Mouse (Mus musculus) liver, embryonic 14.5 days (tissue): ENCODE results near the gene Dock6. TPM values are rescaled to one million over a fixed set of nuclear protein-coding genes. Genes with fewer than 3 reads are reported as not detected.

Source experiments
- ATAC-seq: fragments of 200-750 bp; cut with Nextera tagmentation; 2 replicates; pipeline ENCODE4 v1.8.0; 2017; ENCODE audit warnings: moderate number of reproducible peaks, mild to moderate bottlenecking, moderate library complexity; ENCODE audit not compliant: insufficient read depth
- DNase-seq, 3 experiments: peaks; one replicate each; pipeline ENCODE4 v3.0.0-alpha.2; 2012 to 2013; ENCODE audit warnings: low read depth in 3 of 3, low spot score in 3 of 3
- H3K27ac ChIP-seq: fragments of 300-500 bp; sonication (generic); 2 replicates; pipeline ENCODE4 v1.5.1; 2014; ENCODE audit warnings: moderate library complexity, mild to moderate bottlenecking, control low read depth, inconsistent platforms
- H3K27me3 ChIP-seq: fragments of 300-500 bp; sonication (generic); 2 replicates; pipeline ENCODE4 v1.6.1; 2014; ENCODE audit warnings: mild to moderate bottlenecking, low read length, moderate library complexity; ENCODE audit not compliant: control insufficient read depth, insufficient read depth
- H3K36me3 ChIP-seq: fragments of 300-500 bp; sonication (generic); replicated peaks from 2 replicates; pipeline ENCODE4 v1.6.1; 2014; ENCODE audit warnings: low read depth; ENCODE audit not compliant: control insufficient read depth, insufficient read depth
- H3K4me1 ChIP-seq, 2 experiments: fragments of 200-500 bp in 1 of 2; fragments of 300-500 bp in 1 of 2; sonication (generic) in 1 of 2; replicated peaks; 2 replicates each; pipeline ENCODE4 v1.6.1; 2012 to 2014; ENCODE audit warnings: antibody characterized with exemption in 1 of 2, inconsistent platforms in 1 of 2, low read length in 1 of 2; ENCODE audit not compliant: control insufficient read depth in 2 of 2, insufficient read depth in 2 of 2
- H3K4me2 ChIP-seq: fragments of 300-500 bp; sonication (generic); 2 replicates; pipeline ENCODE4 v1.6.1; 2014; ENCODE audit warnings: low read depth, mild to moderate bottlenecking, control low read depth, moderate library complexity
- H3K4me3 ChIP-seq, 2 experiments: fragments of 200-500 bp in 1 of 2; fragments of 300-500 bp in 1 of 2; sonication (generic) in 1 of 2; 2 replicates each; pipeline ENCODE4 v1.5.1; 2012 to 2014; ENCODE audit warnings: low read depth in 2 of 2, low read length in 2 of 2, mild to moderate bottlenecking in 2 of 2, control low read depth in 1 of 2, inconsistent platforms in 1 of 2, moderate library complexity in 1 of 2; ENCODE audit not compliant: insufficient read depth in 1 of 2
- H3K9ac ChIP-seq: fragments of 300-500 bp; sonication (generic); replicated peaks from 2 replicates; pipeline ENCODE4 v1.6.1; 2014; ENCODE audit warnings: mild to moderate bottlenecking, control low read depth, moderate library complexity
- H3K9me3 ChIP-seq: fragments of 300-500 bp; sonication (generic); 2 replicates; pipeline ENCODE4 v1.6.1; 2016; ENCODE audit warnings: low read length, mixed read lengths; ENCODE audit not compliant: control insufficient read depth
- CTCF ChIP-seq: IDR thresholded peaks from 2 replicates; pipeline ENCODE4 v1.5.1; 2016; ENCODE audit warnings: antibody characterized with exemption, low read depth, control low read depth
- EP300 ChIP-seq: IDR thresholded peaks from 2 replicates; pipeline ENCODE4 v1.6.1; 2016; ENCODE audit warnings: antibody characterized with exemption, low read depth
- WGBS: fragments of 180-500 bp; shearing (Covaris S2); extraction: QIAGEN DNeasy Blood & Tissue Kit; methylation state at CpG from one replicate; pipeline ENCODE4 v1.1.7; 2014; ENCODE audit not compliant: insufficient replicate concordance; 5-methylcytosine and 5-hydroxymethylcytosine counted together
- polyA plus RNA-seq, 2 experiments: library from polyadenylated mRNA; depleted of rRNA in 1 of 2; stranded (reverse) in 1 of 2; unstranded in 1 of 2; fragments of >200 nt; fragmentation: Nextera tagmentation in 1 of 2; extraction: Ambion mirVana in 1 of 2; gene quantifications; 2 replicates each; pipeline versions ENCODE4 v1.2.1 to v1.2.3; 2012 to 2014

The Dock6 gene
- polyA plus RNA-seq, 2 experiments: 2.1 to 9.0 TPM

DNA sequence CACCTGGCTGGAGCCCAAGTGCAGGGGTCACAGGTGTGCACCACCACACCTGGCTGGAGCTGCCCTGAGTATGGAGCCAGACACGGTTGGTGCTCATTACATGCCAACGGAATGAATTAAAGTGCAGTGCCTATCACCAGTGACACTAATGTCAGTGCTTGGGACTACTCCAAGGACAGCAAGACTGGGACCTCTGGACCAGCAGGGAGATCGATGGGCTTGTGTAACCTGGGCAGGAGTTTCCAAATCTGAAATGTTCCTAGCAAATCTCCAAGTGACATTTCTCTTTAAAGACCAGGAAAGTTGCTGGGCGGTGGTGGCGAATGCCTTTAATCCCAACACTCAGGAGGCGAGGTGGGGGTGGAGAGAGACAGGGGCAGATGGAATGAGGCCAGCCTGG is 29.7 kb downstream of the Dock6 start:
- DNase-seq (no peak), ATAC-seq (no peak)
- Histone ChIP-seq H3K27me3 (no peaks in the 10 kb centered on the region), H3K9me3 (no peaks in the 10 kb centered on the region), H3K4me2 (no peak overlapping the region), H3K4me3 (no peak overlapping the region), H3K4me1 (no peaks in the 10 kb centered on the region), H3K36me3 (no peaks in the 10 kb centered on the region), H3K9ac (no peak overlapping the region), H3K27ac (no peak overlapping the region)
- TF ChIP-seq CTCF (no peak), EP300 (no peak)
- WGBS: 62% methylated on average over 6 of the region's 6 CpGs

DNA sequence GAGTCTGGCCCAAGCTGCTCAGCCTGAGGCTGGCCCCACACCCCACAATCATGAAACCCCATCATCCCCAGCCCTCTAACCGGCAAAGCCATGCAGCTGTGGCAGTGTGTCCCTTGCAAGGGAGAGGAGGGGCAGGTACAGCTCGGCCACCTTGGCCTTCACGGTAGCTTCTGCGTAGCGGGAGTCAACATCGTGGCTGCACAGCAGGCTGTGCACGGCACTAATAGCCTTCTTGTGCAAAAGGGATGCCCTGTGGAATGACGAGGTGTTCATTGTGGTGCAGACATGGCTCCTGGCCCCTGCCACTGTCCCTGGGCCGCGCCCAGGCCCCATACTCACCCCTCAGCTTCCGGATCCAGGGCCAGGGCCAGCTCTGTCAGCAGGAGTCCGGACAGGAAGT is 32.3 kb downstream of the Dock6 start:
- TF ChIP-seq EP300 (no peak), CTCF (no peak)
- H3K9me3 ChIP-seq: no peaks in the 10 kb centered on the region

DNA sequence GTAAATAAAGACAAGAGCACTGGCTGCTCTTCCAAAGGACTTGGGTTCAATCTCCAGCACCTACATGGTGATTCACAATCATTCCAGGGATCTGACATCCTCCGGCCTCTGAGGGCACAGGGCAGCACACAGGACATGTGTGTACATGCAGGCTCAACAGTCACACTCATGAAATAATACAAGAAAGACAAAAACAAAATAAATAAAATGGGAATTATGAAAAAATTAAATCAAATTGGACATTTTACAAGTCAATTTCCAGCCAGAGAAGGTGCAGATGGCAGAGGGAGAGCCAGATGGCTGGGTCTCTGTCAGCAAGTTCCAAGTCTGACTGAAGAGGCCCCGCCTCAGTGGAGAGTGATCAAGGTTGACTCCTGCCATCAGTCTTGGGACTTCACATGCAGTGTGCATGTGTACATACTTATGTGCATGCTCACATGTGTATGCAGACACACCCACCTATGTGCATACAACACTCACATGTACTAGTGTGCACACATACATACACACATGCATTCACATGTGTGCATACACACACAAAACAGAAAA is 33.2 kb downstream of the Dock6 start:
- no peak for ATAC-seq
- no peak overlapping the region for H3K4me3 ChIP-seq
- H3K4me1 ChIP-seq: no peaks in the 10 kb centered on the region
- TF ChIP-seq EP300 (no peak), CTCF (no peak)
- no peaks in the 10 kb centered on the region for H3K9me3 ChIP-seq
- H3K36me3 ChIP-seq: no peaks in the 10 kb centered on the region
- 65% methylated on average over 2 of the region's 2 CpGs for WGBS
- no peak for DNase-seq
- H3K27me3 ChIP-seq: no peaks in the 10 kb centered on the region
- H3K9ac ChIP-seq: no peak overlapping the region
- no peak overlapping the region for H3K4me2 ChIP-seq
- no peak overlapping the region for H3K27ac ChIP-seq

More for the DNA sequence above, 32.3 kb downstream of the Dock6 start:
- Histone ChIP-seq H3K27ac (no peak overlapping the region), H3K4me3 (no peak overlapping the region), H3K36me3 (no peaks in the 10 kb centered on the region), H3K4me2 (no peak overlapping the region), H3K27me3 (no peaks in the 10 kb centered on the region), H3K4me1 (no peaks in the 10 kb centered on the region), H3K9ac (no peak overlapping the region)
- no peak for ATAC-seq
- DNase-seq: no peak
- 71% methylated on average over 12 of the region's 12 CpGs for WGBS

DNA sequence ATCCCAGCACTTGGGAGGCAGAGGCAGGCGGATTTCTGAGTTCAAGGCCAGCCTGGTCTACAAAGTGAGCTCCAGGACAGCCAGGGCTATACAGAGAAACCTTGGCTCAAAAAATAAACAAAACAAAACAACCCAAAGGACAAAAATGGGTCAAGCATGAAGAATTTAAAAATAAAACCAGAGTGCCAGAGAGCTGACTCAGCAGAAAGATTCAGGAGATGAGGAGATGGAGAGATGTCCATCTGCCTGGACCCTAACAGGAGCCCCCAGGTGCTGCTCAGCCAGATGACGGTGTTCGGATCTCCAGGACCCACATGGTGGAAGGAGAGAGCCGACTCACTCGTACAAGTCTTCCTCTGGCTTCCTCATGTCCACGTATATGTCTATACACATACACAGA is 33.9 kb downstream of the Dock6 start:
- no peak for TF ChIP-seq CTCF
- TF ChIP-seq EP300: no peak
- ATAC-seq: no peak

DNA sequence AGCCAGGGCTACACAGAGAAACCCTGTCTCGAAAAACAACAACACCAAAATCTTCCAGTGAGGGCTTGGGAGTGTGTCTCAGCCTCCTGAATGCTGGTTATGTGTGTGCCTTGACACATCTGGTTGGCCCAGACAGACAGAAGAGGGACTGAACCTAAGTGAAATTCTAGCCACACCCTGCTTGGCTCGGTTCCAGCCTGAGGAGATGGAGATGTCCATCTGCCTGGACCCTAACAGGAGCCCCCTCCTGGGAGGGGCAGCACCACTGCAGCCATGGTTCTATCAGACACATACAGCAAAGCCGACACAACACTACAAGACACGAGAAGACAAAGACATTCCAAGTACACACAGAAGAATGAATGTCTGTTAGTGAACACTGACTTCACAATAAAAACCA is 34.3 kb downstream of the Dock6 start:
- Histone ChIP-seq H3K9me3 (no peaks in the 10 kb centered on the region), H3K36me3 (no peaks in the 10 kb centered on the region), H3K4me1 (no peaks in the 10 kb centered on the region), H3K4me2 (no peak overlapping the region), H3K9ac (no peak overlapping the region), H3K27me3 (no peaks in the 10 kb centered on the region), H3K4me3 (no peak overlapping the region), H3K27ac (no peak overlapping the region)
- DNase-seq (no peak), ATAC-seq (no peak)
- TF ChIP-seq CTCF: no peak
- TF ChIP-seq EP300: no peak
- 61% methylated on average over 4 of the region's 4 CpGs for WGBS

More for the DNA sequence above, 33.9 kb downstream of the Dock6 start:
- Histone ChIP-seq H3K27ac (no peak overlapping the region), H3K36me3 (no peaks in the 10 kb centered on the region), H3K9ac (no peak overlapping the region), H3K4me1 (no peaks in the 10 kb centered on the region), H3K9me3 (no peaks in the 10 kb centered on the region), H3K27me3 (no peaks in the 10 kb centered on the region), H3K4me3 (no peak overlapping the region), H3K4me2 (no peak overlapping the region)
- DNase-seq: no peak
- 56% methylated on average over 6 of the region's 6 CpGs for WGBS
